Mouse (Mus musculus) heart, embryonic 12.5 days (tissue): ENCODE measurements around the gene Hsdl2. TPM values are rescaled to one million over a fixed set of nuclear protein-coding genes. Genes with fewer than 3 reads are reported as not detected.

Experiments
- ATAC-seq: fragments of 200-750 bp; cut with Nextera tagmentation; 2 replicates; pipeline ENCODE4 v1.8.0; 2017; ENCODE audit warnings: moderate TSS enrichment, moderate library complexity; ENCODE audit not compliant: insufficient number of reproducible peaks, low FRiP score
- H3K27ac ChIP-seq: fragments of 300-500 bp; sonication (generic); 2 replicates; pipeline ENCODE4 v1.5.1; 2016; ENCODE audit warnings: mild to moderate bottlenecking, moderate library complexity; ENCODE audit not compliant: poor library complexity, severe bottlenecking
- H3K27me3 ChIP-seq: fragments of 300-500 bp; sonication (generic); replicated peaks from 2 replicates; pipeline ENCODE4 v1.6.1; 2016; ENCODE audit warnings: mild to moderate bottlenecking, moderate library complexity
- H3K36me3 ChIP-seq: fragments of 300-500 bp; sonication (generic); 2 replicates; pipeline ENCODE4 v1.6.1; 2016; ENCODE audit warnings: mild to moderate bottlenecking, moderate library complexity
- H3K4me1 ChIP-seq: fragments of 300-500 bp; sonication (generic); replicated peaks from 2 replicates; pipeline ENCODE4 v1.6.1; 2016; ENCODE audit warnings: mild to moderate bottlenecking
- H3K4me2 ChIP-seq: fragments of 300-500 bp; sonication (generic); 2 replicates; pipeline ENCODE4 v1.6.1; 2016; ENCODE audit warnings: mild to moderate bottlenecking, moderate library complexity
- H3K4me3 ChIP-seq: fragments of 300-500 bp; sonication (generic); 2 replicates; pipeline ENCODE4 v1.5.1; 2016; ENCODE audit warnings: mild to moderate bottlenecking
- H3K9ac ChIP-seq: fragments of 300-500 bp; sonication (generic); 2 replicates; pipeline ENCODE4 v1.6.1; 2016; ENCODE audit warnings: mild to moderate bottlenecking, moderate library complexity
- H3K9me3 ChIP-seq: fragments of 300-500 bp; sonication (generic); replicated peaks from 2 replicates; pipeline ENCODE4 v1.6.1; 2016; ENCODE audit warnings: mild to moderate bottlenecking, moderate library complexity
- WGBS: fragments of 180-500 bp; shearing (Covaris S2); methylation state at CpG from one replicate; pipeline ENCODE4 v1.1.7; 2016; 5-methylcytosine and 5-hydroxymethylcytosine counted together
- polyA plus RNA-seq: library from polyadenylated mRNA; unstranded; fragments of >200 nt; fragmentation: Nextera tagmentation; extraction: Ambion mirVana; gene quantifications from 2 replicates; pipeline ENCODE4 v1.2.1, GENCODE M21; 2016

Gene Hsdl2
- polyA plus RNA-seq, 1 experiment from 2014 or later: 37.7 TPM

GRCm38 (mm10) chr4:59594614-59595013 lies 13.3 kb downstream of the Hsdl2 start:
- H3K27me3 ChIP-seq: no peaks in the 10 kb centered on the region
- no peaks in the 10 kb centered on the region for H3K9me3 ChIP-seq
- no peak overlapping the region for H3K4me2 ChIP-seq
- H3K4me3 ChIP-seq: no peak overlapping the region
- H3K9ac ChIP-seq: no peak overlapping the region
- ATAC-seq: no peak
- no peak overlapping the region for H3K27ac ChIP-seq
- H3K4me1 ChIP-seq: no peaks in the 10 kb centered on the region
- peaks cover 9% of the 10 kb centered on the region for H3K36me3 ChIP-seq
- WGBS: 67% methylated on average over 2 of the region's 2 CpGs

- Histone ChIP-seq H3K27me3 (no peaks in the 10 kb centered on the region), H3K9ac (no peak overlapping the region), H3K36me3 (peaks cover 13% of the 10 kb centered on the region), H3K9me3 (no peaks in the 10 kb centered on the region), H3K4me1 (no peaks in the 10 kb centered on the region), H3K27ac (no peak overlapping the region), H3K4me2 (no peak overlapping the region), H3K4me3 (no peak overlapping the region)
- no peak for ATAC-seq
- 84% methylated on average over 2 of the region's 2 CpGs for WGBS
Observed at GRCm38 (mm10) chr4:59596556-59596955, 15.2 kb downstream of the Hsdl2 start.

GRCm38 (mm10) chr4:59602704-59603103 lies 21.3 kb downstream of the Hsdl2 start:
- Histone ChIP-seq H3K27me3 (no peaks in the 10 kb centered on the region), H3K4me3 (no peak overlapping the region), H3K4me1 (no peaks in the 10 kb centered on the region), H3K9me3 (no peaks in the 10 kb centered on the region), H3K4me2 (no peak overlapping the region), H3K9ac (no peak overlapping the region), H3K36me3 (peaks cover 11% of the 10 kb centered on the region), H3K27ac (no peak overlapping the region)
- WGBS: 91% methylated on average over 4 of the region's 4 CpGs
- no peak for ATAC-seq

GRCm38 (mm10) chr4:59604892-59605291 lies 23.5 kb downstream of the Hsdl2 start:
- Histone ChIP-seq H3K27ac (no peak overlapping the region), H3K9me3 (no peaks in the 10 kb centered on the region), H3K4me1 (no peaks in the 10 kb centered on the region), H3K36me3 (peaks cover 11% of the 10 kb centered on the region), H3K27me3 (no peaks in the 10 kb centered on the region), H3K4me3 (no peak overlapping the region), H3K4me2 (no peak overlapping the region), H3K9ac (no peak overlapping the region)
- ATAC-seq: no peak
- WGBS: 74% methylated on average over 3 of the region's 3 CpGs

- peaks cover 11% of the 10 kb centered on the region for H3K36me3 ChIP-seq
- no peak overlapping the region for H3K9ac ChIP-seq
- H3K4me3 ChIP-seq: no peak overlapping the region
- H3K9me3 ChIP-seq: no peaks in the 10 kb centered on the region
- WGBS: 94% methylated on average over 3 of the region's 3 CpGs
- no peaks in the 10 kb centered on the region for H3K27me3 ChIP-seq
- H3K4me2 ChIP-seq: no peak overlapping the region
- no peaks in the 10 kb centered on the region for H3K4me1 ChIP-seq
- ATAC-seq: no peak
- no peak overlapping the region for H3K27ac ChIP-seq
Observed at GRCm38 (mm10) chr4:59605501-59605900, 24.1 kb downstream of the Hsdl2 start.

GRCm38 (mm10) chr4:59610411-59610810 lies 29.0 kb downstream of the Hsdl2 start:
- no peaks in the 10 kb centered on the region; the same call in none of the 2 replicates for H3K36me3 ChIP-seq

GRCm38 (mm10) chr4:59614986-59615385 lies 33.6 kb downstream of the Hsdl2 start:
- no peak for ATAC-seq
- 14% methylated on average over 1 of the region's 1 CpGs for WGBS
- H3K27ac ChIP-seq: no peak overlapping the region
- H3K4me2 ChIP-seq: no peak overlapping the region
- peaks cover 4% of the 10 kb centered on the region; the same call in 1 of the 2 replicates for H3K36me3 ChIP-seq
- H3K9me3 ChIP-seq: no peaks in the 10 kb centered on the region
- no peaks in the 10 kb centered on the region for H3K27me3 ChIP-seq
- no peak overlapping the region for H3K9ac ChIP-seq
- H3K4me3 ChIP-seq: no peak overlapping the region
- no peaks in the 10 kb centered on the region for H3K4me1 ChIP-seq

More at GRCm38 (mm10) chr4:59610411-59610810, 29.0 kb downstream of the Hsdl2 start:
- no peak for ATAC-seq
- no peaks in the 10 kb centered on the region for H3K4me1 ChIP-seq
- no peak overlapping the region for H3K4me2 ChIP-seq
- H3K27ac ChIP-seq: no peak overlapping the region
- H3K9me3 ChIP-seq: no peaks in the 10 kb centered on the region
- no peaks in the 10 kb centered on the region for H3K27me3 ChIP-seq
- WGBS: 73% methylated on average over 3 of the region's 3 CpGs
- no peak overlapping the region for H3K4me3 ChIP-seq
- H3K9ac ChIP-seq: no peak overlapping the region

GRCm38 (mm10) chr4:59619611-59620245 lies 38.4 kb downstream of the Hsdl2 start:
- no peaks in the 10 kb centered on the region for H3K9me3 ChIP-seq
- H3K27me3 ChIP-seq: no peaks in the 10 kb centered on the region
- 86% methylated on average over 5 of the region's 5 CpGs for WGBS

GRCm38 (mm10) chr4:59625676-59625997 lies 44.3 kb downstream of the Hsdl2 start:
- peaks cover 19% of the 10 kb centered on the region for H3K4me1 ChIP-seq
- 1% methylated on average over 18 of the region's 18 CpGs for WGBS
- no peaks in the 10 kb centered on the region for H3K36me3 ChIP-seq
- no peaks in the 10 kb centered on the region for H3K9me3 ChIP-seq
- no peaks in the 10 kb centered on the region for H3K27me3 ChIP-seq
- H3K27ac ChIP-seq: peak overlapping the region; percentile 80
- peak overlapping the region; percentile 79 for H3K9ac ChIP-seq
- H3K4me2 ChIP-seq: peak overlapping the region; percentile 78
- peak; percentile 67; the same call in 1 of the 2 replicates for ATAC-seq
- peak overlapping the region; percentile 68 for H3K4me3 ChIP-seq

More at GRCm38 (mm10) chr4:59619611-59620245, 38.4 kb downstream of the Hsdl2 start:
- Histone ChIP-seq H3K4me1 (no peaks in the 10 kb centered on the region), H3K36me3 (0 out of 2 replicates have a peak, but pooled peaks cover 4% of the 10 kb centered on the region), H3K27ac (no peak overlapping the region), H3K4me2 (no peak overlapping the region), H3K4me3 (no peak overlapping the region), H3K9ac (no peak overlapping the region)
- no peak for ATAC-seq

GRCm38 (mm10) chr4:59625998-59626910 lies 44.9 kb downstream of the Hsdl2 start, which contains the start of gene E130308A19Rik:
E130308A19Rik (plus strand) TSS chr4:59626211.
- Histone ChIP-seq H3K4me1 (peaks cover 23% of the 10 kb centered on the region), H3K4me2 (peak within 1 kb of the TSS; percentile 78), H3K27me3 (no peaks in the 10 kb centered on the region), H3K4me3 (peak within 1 kb of the TSS; percentile 68), H3K27ac (peak within 1 kb of the TSS; percentile 80), H3K36me3 (no peaks in the 10 kb centered on the region), H3K9ac (peak within 1 kb of the TSS; percentile 79), H3K9me3 (no peaks in the 10 kb centered on the region)
- ATAC-seq: peak; percentile 94
- under 1% methylated on average over 104 of the region's 120 CpGs for WGBS

GRCm38 (mm10) chr4:59628255-59628654 lies 46.9 kb downstream of the Hsdl2 start:
- no peak overlapping the region for H3K9ac ChIP-seq
- peaks cover 35% of the 10 kb centered on the region for H3K4me1 ChIP-seq
- ATAC-seq: no peak
- WGBS: 45% methylated on average over 4 of the region's 4 CpGs
- H3K27me3 ChIP-seq: no peaks in the 10 kb centered on the region
- H3K27ac ChIP-seq: no peak overlapping the region
- H3K9me3 ChIP-seq: no peaks in the 10 kb centered on the region
- peak overlapping the region; percentile 18 for H3K4me2 ChIP-seq
- H3K4me3 ChIP-seq: no peak overlapping the region
- no peaks in the 10 kb centered on the region for H3K36me3 ChIP-seq
